Mouse (Mus musculus) forebrain, postnatal 0 days (tissue): Measurements from ENCODE around the gene Gabarap. TPM values are rescaled to one million over a fixed set of nuclear protein-coding genes. Genes with fewer than 3 reads are reported as not detected.
A peak's percentile ranks its signal among the peaks of the same experiment; 100 is the strongest.
"Not testable (repeated sequence)": the region's sequence is repeated elsewhere in the genome, so short reads cannot be mapped to it uniquely, and the experiment has no call there.

Experiments
- ATAC-seq: fragments of 200-750 bp; cut with Nextera tagmentation; 2 replicates; pipeline ENCODE4 v1.8.0; 2017; ENCODE audit warnings: mild to moderate bottlenecking, moderate library complexity
- DNase-seq: peaks from one replicate; pipeline ENCODE4 v3.0.0-alpha.2; 2015
- H3K27ac ChIP-seq: fragments of 300-500 bp; sonication (generic); 2 replicates; pipeline ENCODE4 v1.5.1; 2014; ENCODE audit warnings: low read depth, mild to moderate bottlenecking, antibody characterized with exemption, low read length, moderate library complexity, mixed read lengths
- H3K27me3 ChIP-seq: fragments of 300-500 bp; sonication (generic); 2 replicates; pipeline ENCODE4 v1.6.1; 2014; ENCODE audit warnings: mild to moderate bottlenecking, low read length, mixed read lengths; ENCODE audit not compliant: insufficient read depth
- H3K36me3 ChIP-seq: fragments of 300-500 bp; sonication (generic); 2 replicates; pipeline ENCODE4 v1.6.1; 2014; ENCODE audit warnings: mild to moderate bottlenecking, moderate library complexity; ENCODE audit not compliant: insufficient read depth
- H3K4me1 ChIP-seq: fragments of 300-500 bp; sonication (generic); 2 replicates; pipeline ENCODE4 v1.6.1; 2014; ENCODE audit warnings: antibody characterized with exemption; ENCODE audit not compliant: insufficient read depth
- H3K4me2 ChIP-seq: fragments of 300-500 bp; sonication (generic); 2 replicates; pipeline ENCODE4 v1.6.1; 2014; ENCODE audit warnings: low read depth, mild to moderate bottlenecking, moderate library complexity
- H3K4me3 ChIP-seq: fragments of 300-500 bp; sonication (generic); 2 replicates; pipeline ENCODE4 v1.5.1; 2014; ENCODE audit warnings: low read depth, low read length, mixed read lengths
- H3K9ac ChIP-seq: fragments of 300-500 bp; sonication (generic); 2 replicates; pipeline ENCODE4 v1.6.1; 2014; ENCODE audit warnings: mild to moderate bottlenecking
- H3K9me3 ChIP-seq: fragments of 300-500 bp; sonication (generic); 2 replicates; pipeline ENCODE4 v1.6.1; 2016; ENCODE audit warnings: low read length
- CTCF ChIP-seq: sonication (generic); IDR thresholded peaks from 2 replicates; pipeline ENCODE4 v1.5.1; 2016; ENCODE audit warnings: antibody characterized with exemption, control low read depth, low read depth
- WGBS: fragments of 180-500 bp; shearing (Covaris S2); extraction: QIAGEN DNeasy Blood & Tissue Kit; methylation state at CpG from one replicate; pipeline ENCODE4 v1.1.7; 2014; 5-methylcytosine and 5-hydroxymethylcytosine counted together
- polyA plus RNA-seq: library from polyadenylated mRNA; unstranded; fragments of >200 nt; fragmentation: Nextera tagmentation; extraction: Ambion mirVana; gene quantifications from 2 replicates; pipeline ENCODE4 v1.2.1, GENCODE M21; 2015
- total RNA-seq: library from RNA; depleted of rRNA; stranded (reverse); fragments of >200 nt; gene quantifications from 2 replicates; pipeline ENCODE4 v1.2.3, GENCODE M21; 2014

Gabarap gene
- total and polyA plus RNA-seq, 2 experiments from 2014 or later: 246 to 574 TPM

GRCm38 (mm10) chr11:70010961-70011360 lies 20.0 kb downstream of the Gabarap start:
- no peaks in the 10 kb centered on the region for H3K27me3 ChIP-seq
- H3K36me3 ChIP-seq: peaks cover 74% of the 10 kb centered on the region
- WGBS: 76% methylated on average over 10 of the region's 10 CpGs
- H3K9me3 ChIP-seq: no peaks in the 10 kb centered on the region
- H3K27ac ChIP-seq: no peak overlapping the region
- H3K4me3 ChIP-seq: no peak overlapping the region
- H3K9ac ChIP-seq: no peak overlapping the region
- no peak overlapping the region for H3K4me2 ChIP-seq
- ATAC-seq: no peak
- no peak for DNase-seq
- peaks cover 7% of the 10 kb centered on the region; the same call in 1 of the 2 replicates for H3K4me1 ChIP-seq
- no peak for TF ChIP-seq CTCF

DNA sequence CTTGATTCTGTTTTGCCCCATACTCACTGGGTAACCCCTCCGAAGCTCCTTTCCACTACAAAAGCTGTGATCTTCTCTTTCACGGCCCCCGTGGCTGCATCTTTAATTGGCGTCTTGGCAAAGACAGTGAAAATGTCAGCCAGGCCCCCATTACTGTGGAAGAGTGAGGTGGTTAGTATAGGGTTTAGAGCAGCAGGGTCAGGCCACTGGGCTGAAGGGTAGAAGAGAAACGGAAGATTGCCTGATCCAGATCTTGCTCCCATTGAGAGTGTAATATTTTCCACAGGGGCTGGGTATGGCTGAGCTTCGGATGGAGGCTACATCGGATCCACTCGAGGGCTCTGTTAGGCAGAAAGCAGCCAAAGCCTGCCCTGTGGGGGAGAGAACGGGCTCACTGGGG lies 22.0 kb downstream of the Gabarap start:
- no peak for ATAC-seq
- Histone ChIP-seq H3K9me3 (no peaks in the 10 kb centered on the region), H3K36me3 (peaks cover 55% of the 10 kb centered on the region), H3K9ac (no peak overlapping the region), H3K4me3 (no peak overlapping the region), H3K4me2 (no peak overlapping the region), H3K27me3 (no peaks in the 10 kb centered on the region), H3K4me1 (peaks cover 13% of the 10 kb centered on the region), H3K27ac (no peak overlapping the region)
- 81% methylated on average over 9 of the region's 9 CpGs for WGBS
- TF ChIP-seq CTCF: no peak
- DNase-seq: no peak

- Histone ChIP-seq H3K36me3 (peaks cover 50% of the 10 kb centered on the region), H3K27ac (no peak overlapping the region), H3K9me3 (no peaks in the 10 kb centered on the region), H3K27me3 (no peaks in the 10 kb centered on the region), H3K4me2 (no peak overlapping the region), H3K9ac (no peak overlapping the region), H3K4me3 (no peak overlapping the region), H3K4me1 (peaks cover 15% of the 10 kb centered on the region)
- no peak for ATAC-seq
- no peak for TF ChIP-seq CTCF
- WGBS: 93% methylated on average over 3 of the region's 3 CpGs
- no peak for DNase-seq
Measured at GRCm38 (mm10) chr11:70013408-70013807, 22.5 kb downstream of the Gabarap start.

DNA sequence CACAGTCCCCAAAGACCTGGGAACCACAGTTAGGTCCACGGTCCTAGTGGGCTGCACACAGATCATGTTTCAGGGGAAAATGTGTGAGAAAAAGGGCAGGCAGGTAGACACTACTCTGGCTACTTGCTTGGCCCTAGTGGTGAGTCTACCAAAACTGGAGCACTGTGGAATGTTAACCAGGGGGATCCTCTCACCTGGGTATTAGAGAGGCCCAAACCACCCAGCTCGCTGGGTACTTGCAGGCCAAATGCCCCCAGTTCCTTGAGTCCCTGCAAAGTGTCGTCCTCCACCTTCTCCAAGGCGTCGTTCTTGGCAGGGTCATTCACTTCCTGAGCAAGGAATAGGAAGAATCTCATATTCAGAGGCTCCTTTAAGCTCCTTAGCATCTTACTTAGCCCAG lies 23.1 kb downstream of the Gabarap start:
- TF ChIP-seq CTCF: no peak
- Histone ChIP-seq H3K9ac (no peak overlapping the region), H3K27me3 (no peaks in the 10 kb centered on the region), H3K4me3 (no peak overlapping the region), H3K27ac (no peak overlapping the region), H3K4me2 (no peak overlapping the region), H3K9me3 (no peaks in the 10 kb centered on the region), H3K36me3 (peaks cover 44% of the 10 kb centered on the region), H3K4me1 (peaks cover 15% of the 10 kb centered on the region)
- no peak for DNase-seq
- 56% methylated on average over 5 of the region's 5 CpGs for WGBS
- no peak for ATAC-seq

DNA sequence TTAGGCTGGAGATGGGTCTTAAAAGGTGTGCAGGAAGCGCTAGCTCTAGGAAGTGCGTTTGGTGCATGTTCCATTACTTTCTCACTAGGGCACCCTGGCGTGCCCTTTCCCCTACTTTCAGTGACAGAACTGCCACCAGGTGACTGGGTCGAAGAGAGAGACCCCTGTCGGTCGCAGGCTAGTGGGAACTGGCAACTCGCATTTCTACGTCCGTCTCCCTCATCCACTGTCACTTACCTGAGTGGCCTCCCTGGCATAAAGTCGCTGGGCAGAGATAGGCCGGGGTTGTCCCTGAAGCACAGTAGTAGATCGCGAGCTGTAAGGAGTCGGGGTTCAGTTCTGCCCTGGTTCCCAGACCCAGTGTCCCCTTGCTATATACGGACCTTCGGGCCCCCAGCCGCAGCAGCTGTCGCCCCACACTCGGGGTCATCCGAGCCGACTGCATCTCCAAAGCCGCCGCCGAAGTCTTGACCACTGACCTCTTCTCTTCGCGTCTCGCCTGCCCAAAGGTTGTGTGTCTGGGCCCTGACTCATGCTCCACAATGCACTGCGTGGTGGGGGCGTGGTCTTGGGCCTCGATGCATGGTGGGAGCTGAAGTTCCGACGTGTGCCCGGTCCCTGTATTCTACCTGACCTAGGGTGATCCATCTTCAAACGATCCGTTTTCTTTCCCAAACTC lies 24.1 kb downstream of the Gabarap start, which contains the start of gene Acadvl:
Gene Acadvl (minus strand): TSS at position 532 of the 679 bp plus-strand sequence.
- Histone ChIP-seq H3K27me3 (no peaks in the 10 kb centered on the region), H3K4me1 (peaks cover 19% of the 10 kb centered on the region), H3K4me2 (peak within 1 kb of the TSS; percentile 78), H3K4me3 (peak within 1 kb of the TSS; percentile 54), H3K27ac (peak within 1 kb of the TSS; percentile 55), H3K36me3 (peaks cover 34% of the 10 kb centered on the region), H3K9me3 (no peaks in the 10 kb centered on the region), H3K9ac (peak within 1 kb of the TSS; percentile 69)
- peak; percentile 84 for ATAC-seq
- DNase-seq: peak; percentile 83
- WGBS: 1% methylated on average over 35 of the region's 35 CpGs
- TF ChIP-seq CTCF: peak; percentile 64

GRCm38 (mm10) chr11:70015677-70016076 lies 24.7 kb downstream of the Gabarap start:
- H3K4me3 ChIP-seq: peak overlapping the region; percentile 54
- no peak for TF ChIP-seq CTCF
- H3K9ac ChIP-seq: no peak overlapping the region
- peaks cover 28% of the 10 kb centered on the region for H3K36me3 ChIP-seq
- H3K4me2 ChIP-seq: peak overlapping the region; percentile 78
- ATAC-seq (no peak), DNase-seq (no peak)
- H3K27me3 ChIP-seq: no peaks in the 10 kb centered on the region
- H3K9me3 ChIP-seq: no peaks in the 10 kb centered on the region
- peaks cover 25% of the 10 kb centered on the region for H3K4me1 ChIP-seq
- WGBS: 68% methylated on average over 6 of the region's 6 CpGs
- H3K27ac ChIP-seq: no peak overlapping the region

DNA sequence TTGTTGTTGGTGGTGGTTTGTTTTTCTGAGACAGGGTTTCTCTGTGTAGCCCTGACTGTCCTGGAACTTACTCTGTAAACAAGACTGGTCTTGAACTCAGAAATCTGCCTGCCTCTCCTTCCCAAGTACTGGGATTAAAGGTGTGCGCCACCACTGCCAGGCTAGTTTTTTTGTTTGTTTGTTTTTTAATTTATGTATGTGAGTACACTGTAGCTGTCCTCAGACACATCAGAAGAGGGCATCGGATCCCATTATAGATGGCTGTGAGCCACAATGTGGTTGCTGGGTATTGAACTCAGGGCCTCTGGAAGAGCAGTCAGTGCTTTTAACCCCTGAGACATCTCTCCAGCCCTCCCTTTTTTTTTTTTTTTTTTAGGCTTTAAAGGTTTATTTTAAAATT lies 25.2 kb downstream of the Gabarap start:
- H3K4me3 ChIP-seq, ATAC-seq, H3K27me3 ChIP-seq, H3K27ac ChIP-seq, H3K9ac ChIP-seq, DNase-seq, H3K4me2 ChIP-seq, H3K9me3 ChIP-seq: not testable (repeated sequence)
- peaks cover 26% of the 10 kb centered on the region for H3K4me1 ChIP-seq
- peaks cover 23% of the 10 kb centered on the region for H3K36me3 ChIP-seq
- WGBS: 71% methylated on average over 2 of the region's 2 CpGs
